Mouse (Mus musculus) naive thymus-derived CD4-positive, alpha-beta T cell, adult 5 months (primary cell): ENCODE results near the gene Trim3. TPM values are rescaled to one million over a fixed set of nuclear protein-coding genes. Genes with fewer than 3 reads are reported as not detected.

Source experiments
- polyA plus RNA-seq: library from polyadenylated mRNA; unstranded; fragments of 100-300 nt; shearing (Covaris generic); gene quantifications from one replicate; pipeline ENCODE4 v1.2.1, GENCODE M21; 2017

Trim3 gene
- polyA plus RNA-seq, result 11.9 TPM

GRCm38 (mm10) chr7:105633127-105633800 lies at the start of gene Trim3:
Trim3 (minus strand) TSS chr7:105633571.

GRCm38 (mm10) chr7:105650639-105651435 lies 17.5 kb upstream of the Trim3 start, which contains the start of gene Dnhd1:
Dnhd1 (plus strand) TSS chr7:105650827.

GRCm38 (mm10) chr7:105640233-105640893 lies 7.0 kb upstream of the Trim3 start, which contains the start of the genes Arfip2 and Gm45799:
Arfip2 (minus strand) TSS chr7:105640416.
Gm45799 (plus strand) TSS chr7:105640552.

GRCm38 (mm10) chr7:105639756-105640155 lies 6.4 kb upstream of the Trim3 start, which contains the start of gene Timm10b:
Timm10b (plus strand) TSS chr7:105640056.

GRCm38 (mm10) chr7:105581094-105581703 lies 52.2 kb downstream of the Trim3 start, which contains the start of gene Apbb1:
Apbb1 (minus strand) TSS chr7:105581653.

Other genes with a start within 250 kb of the Trim3 start
- 32.2 TPM for gene Fam160a2, start 233.5 kb downstream of the Trim3 start, polyA plus RNA-seq
- gene Cnga4, start 229.0 kb downstream of the Trim3 start, polyA plus RNA-seq, result not detected
- not detected for gene Cckbr, start 207.8 kb downstream of the Trim3 start, polyA plus RNA-seq
- gene Cavin3, start 151.3 kb downstream of the Trim3 start, polyA plus RNA-seq, result not detected
- gene Smpd1, start 79.2 kb downstream of the Trim3 start, polyA plus RNA-seq, result 16.7 TPM
- gene Apbb1, start 51.9 kb downstream of the Trim3 start, polyA plus RNA-seq, result 1.8 TPM
- gene Hpx, start 33.4 kb downstream of the Trim3 start, polyA plus RNA-seq, result not detected
- gene Timm10b, start 6.5 kb upstream of the Trim3 start, polyA plus RNA-seq, result 127 TPM
- gene Arfip2, start 6.8 kb upstream of the Trim3 start, polyA plus RNA-seq, result 13.5 TPM
- gene Gm45799, start 7.0 kb upstream of the Trim3 start, polyA plus RNA-seq, result 9.3 TPM
- 4.0 TPM for gene Dnhd1, start 17.3 kb upstream of the Trim3 start, polyA plus RNA-seq
- 182 TPM for gene Ilk, start 103.0 kb upstream of the Trim3 start, polyA plus RNA-seq
- 30.1 TPM for gene Rrp8, start 103.8 kb upstream of the Trim3 start, polyA plus RNA-seq
- 266 TPM for gene Taf10, start 110.8 kb upstream of the Trim3 start, polyA plus RNA-seq
- gene Tpp1, start 118.7 kb upstream of the Trim3 start, polyA plus RNA-seq, result 88.3 TPM
- gene Dchs1, start 154.1 kb upstream of the Trim3 start, polyA plus RNA-seq, result not detected
- gene Mrpl17, start 177.5 kb upstream of the Trim3 start, polyA plus RNA-seq, result 51.9 TPM